Mouse (Mus musculus): Measurements from ENCODE around the gene Dnal4. TPM values are rescaled to one million over a fixed set of nuclear protein-coding genes. Genes with fewer than 3 reads are reported as not detected.

The Dnal4 gene
- polyA plus RNA-seq, 1 experiment: 48.9 TPM

GRCm38 (mm10) chr15:79803533-79804351 lies 26.1 kb upstream of the Dnal4 start:
- H3K79me3 ChIP-seq (ENCODE audit: low read depth): no peaks in the 10 kb centered on the region
- H3K4me3 ChIP-seq (ENCODE audit: insufficient read depth, poor library complexity, severe bottlenecking): peak overlapping the region; percentile 51
- no peaks in the 10 kb centered on the region for H3K36me3 ChIP-seq (ENCODE audit: control insufficient read depth, insufficient read depth)
- no peaks in the 10 kb centered on the region for H3K27me3 ChIP-seq (ENCODE audit: control insufficient read depth, insufficient read depth, insufficient read length)
- peaks cover 34% of the 10 kb centered on the region for H3K79me2 ChIP-seq (ENCODE audit: control insufficient read depth, insufficient read depth)
- peak overlapping the region; percentile 75 for H3ac ChIP-seq (ENCODE audit: control insufficient read depth, insufficient read length, low read depth)
- TF ChIP-seq MYOD1 (IDR thresholded peaks at IDR 0.05; ENCODE audit: control insufficient read depth, insufficient read length, low read depth): no peak
- TF ChIP-seq CTCF (IDR thresholded peaks at IDR 0.05; ENCODE audit: control insufficient read depth, insufficient read depth, insufficient read length): peak; percentile 82

- H3K36me3 ChIP-seq (ENCODE audit: control insufficient read depth, insufficient read depth): no peaks in the 10 kb centered on the region
- H3K79me3 ChIP-seq (ENCODE audit: low read depth): peaks cover 1% of the 10 kb centered on the region
- no peak overlapping the region for H3ac ChIP-seq (ENCODE audit: control insufficient read depth, insufficient read length, low read depth)
- no peak overlapping the region for H3K4me3 ChIP-seq (ENCODE audit: insufficient read depth, poor library complexity, severe bottlenecking)
- no peaks in the 10 kb centered on the region for H3K27me3 ChIP-seq (ENCODE audit: control insufficient read depth, insufficient read depth, insufficient read length)
- peaks cover 34% of the 10 kb centered on the region for H3K79me2 ChIP-seq (ENCODE audit: control insufficient read depth, insufficient read depth)
- TF ChIP-seq MAX (IDR thresholded peaks at IDR 0.05) (no peak), MYOD1 (IDR thresholded peaks at IDR 0.05; ENCODE audit: control insufficient read depth, insufficient read length, low read depth) (no peak), MYOG (IDR thresholded peaks at IDR 0.05; ENCODE audit: control insufficient read depth, extremely low read depth, insufficient read length) (no peak), CTCF (IDR thresholded peaks at IDR 0.05; ENCODE audit: control insufficient read depth, insufficient read depth, insufficient read length) (no peak), USF1 (IDR thresholded peaks at IDR 0.05; ENCODE audit: low read depth) (no peak), FOSL1 (IDR thresholded peaks at IDR 0.05; ENCODE audit: insufficient read depth, low read length, poor library complexity, severe bottlenecking) (no peak), CEBPB (IDR thresholded peaks at IDR 0.05; ENCODE audit: low read depth) (no peak)
These were observed 24.7 kb upstream of the Dnal4 start for GRCm38 (mm10) chr15:79802304-79802703.

- no peak overlapping the region for H3ac ChIP-seq (ENCODE audit: control insufficient read depth, insufficient read length, low read depth)
- peaks cover 34% of the 10 kb centered on the region for H3K79me2 ChIP-seq (ENCODE audit: control insufficient read depth, insufficient read depth)
- H3K27me3 ChIP-seq (ENCODE audit: control insufficient read depth, insufficient read depth, insufficient read length): no peaks in the 10 kb centered on the region
- H3K79me3 ChIP-seq (ENCODE audit: low read depth): peaks cover 1% of the 10 kb centered on the region
- H3K36me3 ChIP-seq (ENCODE audit: control insufficient read depth, insufficient read depth): no peaks in the 10 kb centered on the region
- no peak overlapping the region for H3K4me3 ChIP-seq (ENCODE audit: insufficient read depth, poor library complexity, severe bottlenecking)
- TF ChIP-seq CEBPB (IDR thresholded peaks at IDR 0.05; ENCODE audit: low read depth) (no peak), FOSL1 (IDR thresholded peaks at IDR 0.05; ENCODE audit: insufficient read depth, low read length, poor library complexity, severe bottlenecking) (no peak), MYOD1 (IDR thresholded peaks at IDR 0.05; ENCODE audit: control insufficient read depth, insufficient read length, low read depth) (no peak), USF1 (IDR thresholded peaks at IDR 0.05; ENCODE audit: low read depth) (no peak)
These were observed 24.0 kb upstream of the Dnal4 start for GRCm38 (mm10) chr15:79801646-79802045.

DNA sequence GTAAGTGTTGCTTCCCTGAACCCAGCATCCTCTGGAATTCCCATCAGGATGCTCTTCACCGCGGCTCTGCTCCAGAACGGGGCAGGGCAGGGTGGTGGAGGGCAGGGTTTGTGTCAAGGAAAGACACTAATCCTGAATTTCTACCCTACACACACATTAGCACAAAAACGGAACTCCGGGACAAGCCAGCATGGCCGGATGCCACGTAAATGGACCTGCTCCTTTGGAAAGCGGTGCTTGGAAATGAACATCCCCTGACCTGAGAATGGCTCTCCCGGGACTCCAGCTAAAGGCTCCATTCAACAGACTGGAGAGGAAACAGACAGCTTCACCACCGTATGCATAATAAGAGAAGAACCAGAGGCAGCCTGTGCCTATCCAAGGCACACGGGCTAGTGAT lies 23.1 kb upstream of the Dnal4 start:
- Histone ChIP-seq H3K36me3 (ENCODE audit: control insufficient read depth, insufficient read depth) (no peaks in the 10 kb centered on the region), H3K79me3 (ENCODE audit: low read depth) (peaks cover 1% of the 10 kb centered on the region), H3K27me3 (ENCODE audit: control insufficient read depth, insufficient read depth, insufficient read length) (no peaks in the 10 kb centered on the region), H3K79me2 (ENCODE audit: control insufficient read depth, insufficient read depth) (peaks cover 34% of the 10 kb centered on the region), H3ac (ENCODE audit: control insufficient read depth, insufficient read length, low read depth) (no peak overlapping the region), H3K4me3 (ENCODE audit: insufficient read depth, poor library complexity, severe bottlenecking) (no peak overlapping the region)
- TF ChIP-seq MYOG (IDR thresholded peaks at IDR 0.05; ENCODE audit: control insufficient read depth, extremely low read depth, insufficient read length): no peak
- TF ChIP-seq USF1 (IDR thresholded peaks at IDR 0.05; ENCODE audit: low read depth): no peak
- no peak for TF ChIP-seq CEBPB (IDR thresholded peaks at IDR 0.05; ENCODE audit: low read depth)
- no peak for TF ChIP-seq MAX (IDR thresholded peaks at IDR 0.05)
- TF ChIP-seq MYOD1 (IDR thresholded peaks at IDR 0.05; ENCODE audit: control insufficient read depth, insufficient read length, low read depth): no peak
- TF ChIP-seq FOSL1 (IDR thresholded peaks at IDR 0.05; ENCODE audit: insufficient read depth, low read length, poor library complexity, severe bottlenecking): no peak
- TF ChIP-seq CTCF (IDR thresholded peaks at IDR 0.05; ENCODE audit: control insufficient read depth, insufficient read depth, insufficient read length): no peak

GRCm38 (mm10) chr15:79798591-79798990 lies 20.9 kb upstream of the Dnal4 start:
- no peak for TF ChIP-seq CEBPB (IDR thresholded peaks at IDR 0.05; ENCODE audit: low read depth)
- no peak overlapping the region for H3ac ChIP-seq (ENCODE audit: control insufficient read depth, insufficient read length, low read depth)
- peaks cover 1% of the 10 kb centered on the region for H3K79me3 ChIP-seq (ENCODE audit: low read depth)
- H3K36me3 ChIP-seq (ENCODE audit: control insufficient read depth, insufficient read depth): peaks cover 4% of the 10 kb centered on the region
- no peaks in the 10 kb centered on the region for H3K27me3 ChIP-seq (ENCODE audit: control insufficient read depth, insufficient read depth, insufficient read length)
- peaks cover 37% of the 10 kb centered on the region for H3K79me2 ChIP-seq (ENCODE audit: control insufficient read depth, insufficient read depth)
- H3K4me3 ChIP-seq (ENCODE audit: insufficient read depth, poor library complexity, severe bottlenecking): no peak overlapping the region

- H3K4me3 ChIP-seq (ENCODE audit: insufficient read depth, poor library complexity, severe bottlenecking): no peak overlapping the region
- H3K79me2 ChIP-seq (ENCODE audit: control insufficient read depth, insufficient read depth): peaks cover 28% of the 10 kb centered on the region
- TF ChIP-seq FOSL1 (IDR thresholded peaks at IDR 0.05; ENCODE audit: insufficient read depth, low read length, poor library complexity, severe bottlenecking) (no peak), CEBPB (IDR thresholded peaks at IDR 0.05; ENCODE audit: low read depth) (no peak), MAX (IDR thresholded peaks at IDR 0.05) (no peak), USF1 (IDR thresholded peaks at IDR 0.05; ENCODE audit: low read depth) (no peak), CTCF (IDR thresholded peaks at IDR 0.05; ENCODE audit: control insufficient read depth, insufficient read depth, insufficient read length) (no peak), MYOG (IDR thresholded peaks at IDR 0.05; ENCODE audit: control insufficient read depth, extremely low read depth, insufficient read length) (no peak)
- H3K79me3 ChIP-seq (ENCODE audit: low read depth): peaks cover 1% of the 10 kb centered on the region
- no peaks in the 10 kb centered on the region for H3K27me3 ChIP-seq (ENCODE audit: control insufficient read depth, insufficient read depth, insufficient read length)
- H3K36me3 ChIP-seq (ENCODE audit: control insufficient read depth, insufficient read depth): peaks cover 4% of the 10 kb centered on the region
- no peak overlapping the region for H3ac ChIP-seq (ENCODE audit: control insufficient read depth, insufficient read length, low read depth)
These were observed 20.0 kb upstream of the Dnal4 start for GRCm38 (mm10) chr15:79797680-79798079.

Measured in C2C12 (cell line).